Mouse (Mus musculus) hindbrain, embryonic 10.5 days (tissue): Measurements from ENCODE around the gene Gzma. TPM values are rescaled to one million over a fixed set of nuclear protein-coding genes. Genes with fewer than 3 reads are reported as not detected.

Experiments
- DNase-seq: peaks from one replicate; pipeline ENCODE4 v3.0.0-alpha.2; 2017; ENCODE audit warnings: low spot score
- H3K27ac ChIP-seq: fragments of 300-500 bp; sonication (generic); 2 replicates; pipeline ENCODE4 v1.5.1; 2016; ENCODE audit warnings: mild to moderate bottlenecking, moderate library complexity
- H3K27me3 ChIP-seq: fragments of 300-500 bp; sonication (generic); 2 replicates; pipeline ENCODE4 v1.6.1; 2016; ENCODE audit warnings: mild to moderate bottlenecking; ENCODE audit not compliant: poor library complexity, insufficient read depth, severe bottlenecking
- H3K36me3 ChIP-seq: fragments of 300-500 bp; sonication (generic); 2 replicates; pipeline ENCODE4 v1.6.1; 2016; ENCODE audit warnings: mild to moderate bottlenecking, moderate library complexity
- H3K4me1 ChIP-seq: fragments of 300-500 bp; sonication (generic); replicated peaks from 2 replicates; pipeline ENCODE4 v1.6.1; 2016; ENCODE audit warnings: mild to moderate bottlenecking
- H3K4me3 ChIP-seq: fragments of 300-500 bp; sonication (generic); 2 replicates; pipeline ENCODE4 v1.5.1; 2016; ENCODE audit warnings: mild to moderate bottlenecking, moderate library complexity
- H3K9me3 ChIP-seq: fragments of 300-500 bp; sonication (generic); 2 replicates; pipeline ENCODE4 v1.6.1; 2016; ENCODE audit warnings: mild to moderate bottlenecking, moderate library complexity
- WGBS: fragments of 180-500 bp; shearing (Covaris S2); methylation state at CpG from one replicate; pipeline ENCODE4 v1.1.7; 2016; 5-methylcytosine and 5-hydroxymethylcytosine counted together
- polyA plus RNA-seq: library from polyadenylated mRNA; unstranded; fragments of >200 nt; fragmentation: Nextera tagmentation; extraction: Ambion mirVana; gene quantifications from 2 replicates; pipeline ENCODE4 v1.2.1, GENCODE M21; 2016

Gene Gzma
- polyA plus RNA-seq = not detected in 2 replicates

- no peaks in the 10 kb centered on the region for H3K9me3 ChIP-seq
- no peaks in the 10 kb centered on the region for H3K36me3 ChIP-seq
- no peaks in the 10 kb centered on the region for H3K4me1 ChIP-seq
- no peak within 1 kb of the TSS for H3K27ac ChIP-seq
- 93% methylated on average over 6 of the region's 6 CpGs for WGBS
- no peak for DNase-seq
- H3K4me3 ChIP-seq = no peak within 1 kb of the TSS
- H3K27me3 ChIP-seq = no peaks in the 10 kb centered on the region
These were observed at the start of gene Gzma for GRCm38 (mm10) chr13:113100879-113101278. Gene Gzma (minus strand): TSS chr13:113100981.

- no peaks in the 10 kb centered on the region for H3K4me1 ChIP-seq
- no peak for DNase-seq
- no peaks in the 10 kb centered on the region for H3K27me3 ChIP-seq
- H3K36me3 ChIP-seq = no peaks in the 10 kb centered on the region
- H3K27ac ChIP-seq = no peak overlapping the region
- WGBS = 92% methylated on average over 1 of the region's 1 CpGs
- H3K9me3 ChIP-seq = no peaks in the 10 kb centered on the region
- H3K4me3 ChIP-seq = no peak overlapping the region
These were observed 38.8 kb upstream of the Gzma start for GRCm38 (mm10) chr13:113139597-113139996.

- Histone ChIP-seq H3K4me1 (no peaks in the 10 kb centered on the region), H3K4me3 (no peak overlapping the region), H3K27me3 (no peaks in the 10 kb centered on the region), H3K27ac (no peak overlapping the region), H3K9me3 (no peaks in the 10 kb centered on the region), H3K36me3 (no peaks in the 10 kb centered on the region)
- WGBS = 89% methylated on average over 1 of the region's 1 CpGs
- DNase-seq = no peak
These were observed 29.2 kb upstream of the Gzma start for GRCm38 (mm10) chr13:113129974-113130373.

GRCm38 (mm10) chr13:113121326-113121725 is 20.5 kb upstream of the Gzma start:
- no peak overlapping the region for H3K27ac ChIP-seq
- DNase-seq = no peak
- WGBS = 90% methylated on average over 14 of the region's 14 CpGs

GRCm38 (mm10) chr13:113120324-113121237 is 19.8 kb upstream of the Gzma start:
- 89% methylated on average over 17 of the region's 17 CpGs for WGBS
- Histone ChIP-seq H3K27me3 (no peaks in the 10 kb centered on the region), H3K36me3 (no peaks in the 10 kb centered on the region), H3K4me3 (no peak overlapping the region), H3K9me3 (no peaks in the 10 kb centered on the region), H3K4me1 (no peaks in the 10 kb centered on the region), H3K27ac (no peak overlapping the region)
- DNase-seq = no peak

More at GRCm38 (mm10) chr13:113121326-113121725, 20.5 kb upstream of the Gzma start:
- no peaks in the 10 kb centered on the region for H3K9me3 ChIP-seq
- no peaks in the 10 kb centered on the region for H3K36me3 ChIP-seq
- no peak overlapping the region for H3K4me3 ChIP-seq
- no peaks in the 10 kb centered on the region for H3K4me1 ChIP-seq
- H3K27me3 ChIP-seq = no peaks in the 10 kb centered on the region

GRCm38 (mm10) chr13:113118977-113119376 is 18.2 kb upstream of the Gzma start:
- H3K9me3 ChIP-seq = no peaks in the 10 kb centered on the region
- DNase-seq = no peak
- H3K27ac ChIP-seq = no peak overlapping the region
- no peaks in the 10 kb centered on the region for H3K36me3 ChIP-seq
- no peaks in the 10 kb centered on the region for H3K27me3 ChIP-seq
- 92% methylated on average over 4 of the region's 4 CpGs for WGBS
- no peaks in the 10 kb centered on the region for H3K4me1 ChIP-seq
- H3K4me3 ChIP-seq = no peak overlapping the region

GRCm38 (mm10) chr13:113104759-113105158 is 4.0 kb upstream of the Gzma start:
- no peak for DNase-seq
- Histone ChIP-seq H3K27me3 (no peaks in the 10 kb centered on the region), H3K36me3 (no peaks in the 10 kb centered on the region), H3K4me3 (no peak overlapping the region), H3K4me1 (no peaks in the 10 kb centered on the region), H3K27ac (no peak overlapping the region), H3K9me3 (no peaks in the 10 kb centered on the region)
- 91% methylated on average over 10 of the region's 10 CpGs for WGBS

- WGBS = 78% methylated on average over 10 of the region's 10 CpGs
- Histone ChIP-seq H3K27ac (no peak overlapping the region), H3K27me3 (no peaks in the 10 kb centered on the region), H3K4me1 (no peaks in the 10 kb centered on the region), H3K9me3 (no peaks in the 10 kb centered on the region), H3K36me3 (no peaks in the 10 kb centered on the region), H3K4me3 (no peak overlapping the region)
- DNase-seq = no peak
These were observed 1.0 kb upstream of the Gzma start for GRCm38 (mm10) chr13:113101804-113102203.

- Histone ChIP-seq H3K27ac (no peak overlapping the region), H3K27me3 (no peaks in the 10 kb centered on the region), H3K9me3 (no peaks in the 10 kb centered on the region), H3K4me3 (no peak overlapping the region), H3K4me1 (no peaks in the 10 kb centered on the region), H3K36me3 (no peaks in the 10 kb centered on the region)
- WGBS = 94% methylated on average over 2 of the region's 2 CpGs
- no peak for DNase-seq
These were observed 2.4 kb downstream of the Gzma start for GRCm38 (mm10) chr13:113098406-113098805.

- no peaks in the 10 kb centered on the region for H3K27me3 ChIP-seq
- WGBS = 80% methylated on average over 3 of the region's 3 CpGs
- no peak overlapping the region for H3K27ac ChIP-seq
- no peak overlapping the region for H3K4me3 ChIP-seq
- H3K4me1 ChIP-seq = no peaks in the 10 kb centered on the region
- no peaks in the 10 kb centered on the region for H3K9me3 ChIP-seq
- no peak for DNase-seq
- no peaks in the 10 kb centered on the region for H3K36me3 ChIP-seq
These were observed 3.8 kb downstream of the Gzma start for GRCm38 (mm10) chr13:113097011-113097410.

GRCm38 (mm10) chr13:113094618-113095017 is 6.2 kb downstream of the Gzma start:
- H3K36me3 ChIP-seq = no peaks in the 10 kb centered on the region
- no peak overlapping the region for H3K27ac ChIP-seq
- H3K27me3 ChIP-seq = no peaks in the 10 kb centered on the region
- no peak for DNase-seq
- no peaks in the 10 kb centered on the region for H3K9me3 ChIP-seq
- WGBS = 80% methylated on average over 1 of the region's 1 CpGs
- peaks cover 4% of the 10 kb centered on the region; the same call in 1 of the 2 replicates for H3K4me1 ChIP-seq
- no peak overlapping the region for H3K4me3 ChIP-seq

GRCm38 (mm10) chr13:113090489-113090888 is 10.3 kb downstream of the Gzma start:
- Histone ChIP-seq H3K4me1 (peaks cover 4% of the 10 kb centered on the region; the same call in 1 of the 2 replicates), H3K27ac (no peak overlapping the region), H3K36me3 (no peaks in the 10 kb centered on the region), H3K27me3 (no peaks in the 10 kb centered on the region), H3K9me3 (no peaks in the 10 kb centered on the region), H3K4me3 (no peak overlapping the region)
- no peak for DNase-seq
- 84% methylated on average over 8 of the region's 8 CpGs for WGBS

- 88% methylated on average over 13 of the region's 13 CpGs for WGBS
- no peak overlapping the region for H3K27ac ChIP-seq
- no peaks in the 10 kb centered on the region for H3K36me3 ChIP-seq
- DNase-seq = no peak
- no peak overlapping the region for H3K4me3 ChIP-seq
- peaks cover 4% of the 10 kb centered on the region; the same call in 1 of the 2 replicates for H3K4me1 ChIP-seq
- no peaks in the 10 kb centered on the region for H3K9me3 ChIP-seq
- H3K27me3 ChIP-seq = no peaks in the 10 kb centered on the region
These were observed 13.4 kb downstream of the Gzma start for GRCm38 (mm10) chr13:113087226-113088017.
